Mouse (Mus musculus) spleen, adult 2 months (tissue): ENCODE data around the gene Mcoln3. TPM values are rescaled to one million over a fixed set of nuclear protein-coding genes. Genes with fewer than 3 reads are reported as not detected.

Source experiments
- DNase-seq, 2 experiments: peaks; one replicate each; pipeline versions ENCODE4 v3.0.0 to v3.0.0-alpha.2; 2012 to 2021; ENCODE audit warnings: low spot score in 2 of 2, low read depth in 1 of 2
- H3K27ac ChIP-seq: fragments of 200-500 bp; 2 replicates; pipeline ENCODE4 v1.5.1; 2012; ENCODE audit warnings: low read length, inconsistent platforms; ENCODE audit not compliant: insufficient read depth
- H3K27me3 ChIP-seq: fragments of 200-500 bp; 2 replicates; pipeline ENCODE4 v1.6.1; 2012; ENCODE audit warnings: mild to moderate bottlenecking, moderate library complexity, low read length, inconsistent platforms; ENCODE audit not compliant: control insufficient read depth, insufficient read depth
- H3K36me3 ChIP-seq: fragments of 200-500 bp; 2 replicates; pipeline ENCODE4 v1.6.1; 2012; ENCODE audit warnings: mild to moderate bottlenecking, low read length, inconsistent platforms; ENCODE audit not compliant: control insufficient read depth, insufficient read depth
- H3K4me1 ChIP-seq: fragments of 200-500 bp; 2 replicates; pipeline ENCODE4 v1.6.1; 2011; ENCODE audit warnings: inconsistent platforms; ENCODE audit not compliant: control insufficient read depth, insufficient read depth, insufficient read length
- H3K4me3 ChIP-seq: fragments of 200-500 bp; 2 replicates; pipeline ENCODE4 v1.5.1; 2011; ENCODE audit warnings: mild to moderate bottlenecking, inconsistent platforms; ENCODE audit not compliant: insufficient read depth, insufficient read length; ENCODE audit errors: extremely low read depth
- CTCF ChIP-seq: fragments of 200-500 bp; IDR thresholded peaks from 2 replicates; pipeline ENCODE4 v1.5.1; 2011; ENCODE audit warnings: mild to moderate bottlenecking, inconsistent platforms; ENCODE audit not compliant: insufficient read depth, insufficient read length, insufficient replicate concordance; ENCODE audit errors: extremely low read depth
- POLR2A ChIP-seq: fragments of 200-500 bp; IDR thresholded peaks from 2 replicates; pipeline ENCODE4 v1.6.1; 2011; ENCODE audit warnings: low read depth, low read length, inconsistent platforms
- WGBS: fragments of 180-500 bp; shearing (Covaris S2); methylation state at CpG from one replicate; pipeline ENCODE4 v1.1.7; 2018; 5-methylcytosine and 5-hydroxymethylcytosine counted together
- polyA plus RNA-seq: library from polyadenylated mRNA; depleted of rRNA; stranded (reverse); fragments of >200 nt; gene quantifications from 2 replicates; pipeline ENCODE4 v1.2.3, GENCODE M21; 2012

The Mcoln3 gene
- polyA plus RNA-seq, 1 experiment = 4.1 TPM

DNA sequence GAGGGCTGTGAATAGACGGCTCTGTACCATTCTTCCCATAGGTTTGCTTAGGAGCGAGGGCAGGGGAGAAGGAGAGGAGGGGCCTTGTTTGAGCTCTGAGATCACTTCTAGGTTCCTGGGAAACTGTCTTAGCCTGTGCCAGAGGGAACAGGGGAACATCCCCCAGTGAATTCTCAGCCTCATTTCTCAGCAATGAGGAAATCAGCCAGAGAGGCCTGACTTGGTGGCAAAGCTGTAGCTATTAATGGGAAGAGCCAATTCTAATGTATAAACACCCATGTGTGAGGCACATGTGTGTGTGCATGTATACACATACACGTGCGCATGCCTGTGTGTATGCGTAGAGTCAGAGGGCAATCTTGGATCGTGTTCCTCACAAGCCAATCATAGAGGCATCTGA is 6.3 kb upstream of the Mcoln3 start:
- no peak overlapping the region for H3K4me3 ChIP-seq
- no peak overlapping the region for H3K27ac ChIP-seq
- no peak for TF ChIP-seq CTCF
- TF ChIP-seq POLR2A = no peak
- H3K4me1 ChIP-seq = no peaks in the 10 kb centered on the region; the same call in 1 of the 2 replicates
- H3K27me3 ChIP-seq = no peaks in the 10 kb centered on the region; the same call in 1 of the 2 replicates
- WGBS = 81% methylated on average over 6 of the region's 6 CpGs
- DNase-seq = no peak
- no peaks in the 10 kb centered on the region for H3K36me3 ChIP-seq

DNA sequence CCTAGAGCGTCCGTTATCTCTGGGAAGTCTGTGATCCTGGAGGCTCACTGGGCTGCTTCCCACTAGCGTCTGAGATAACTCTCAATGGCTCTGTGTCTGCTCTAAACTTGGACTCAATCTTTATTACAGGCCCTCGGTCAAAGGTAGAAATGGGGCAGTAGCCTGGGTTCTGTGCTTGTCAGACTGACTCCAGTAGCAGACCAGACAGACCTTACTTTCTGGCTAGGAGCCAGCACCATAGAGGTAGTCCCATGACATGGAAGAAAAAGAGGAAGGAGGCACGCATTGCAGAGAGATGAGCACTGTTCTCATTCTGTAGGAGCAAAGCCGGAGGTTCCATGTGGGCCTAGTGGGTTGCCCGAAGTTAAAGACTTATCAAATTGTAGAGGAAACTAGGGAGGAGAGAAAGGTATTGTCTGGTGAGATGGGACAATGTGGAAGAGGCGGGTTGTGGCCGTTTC is 777 bp downstream of the Mcoln3 start:
- no peak overlapping the region for H3K4me3 ChIP-seq

DNA sequence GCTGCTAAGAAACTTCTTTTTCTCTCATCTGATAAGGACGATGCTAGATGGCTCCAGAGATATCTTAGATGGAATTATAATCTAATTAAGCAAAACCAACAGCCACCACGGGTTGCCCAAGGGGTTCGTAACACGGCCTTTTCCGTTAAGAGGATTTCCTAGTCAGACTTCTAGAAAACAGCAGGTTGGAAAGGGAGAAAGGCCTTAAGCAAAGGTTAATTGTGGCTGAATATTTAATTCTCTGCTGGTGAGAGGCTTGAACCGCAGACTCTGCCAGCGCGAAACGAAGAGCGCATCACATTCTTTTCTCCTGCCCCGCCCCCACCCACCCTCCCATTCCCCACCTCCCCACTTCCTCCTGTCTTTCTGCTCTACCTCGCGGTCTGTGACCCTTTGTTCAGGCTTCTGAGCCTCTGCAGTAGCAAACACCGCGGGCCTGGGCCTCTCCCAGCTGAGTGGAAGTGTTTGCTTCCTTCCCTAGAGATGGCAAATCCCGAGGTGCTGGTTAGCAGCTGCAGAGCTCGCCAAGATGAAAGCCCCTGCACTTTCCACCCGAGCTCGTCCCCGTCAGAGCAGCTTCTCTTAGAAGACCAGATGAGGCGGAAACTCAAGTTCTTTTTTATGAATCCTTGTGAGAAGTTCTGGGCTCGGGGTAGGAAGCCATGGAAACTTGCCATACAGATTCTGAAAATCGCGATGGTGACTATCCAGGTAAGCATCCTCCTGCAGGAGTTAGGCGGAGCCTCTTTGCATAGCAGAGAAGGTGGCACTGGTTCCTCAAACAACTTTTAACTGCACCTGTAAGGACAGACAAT is 4.3 kb downstream of the Mcoln3 start:
- TF ChIP-seq POLR2A = no peak
- no peak for TF ChIP-seq CTCF
- no peaks in the 10 kb centered on the region for H3K27me3 ChIP-seq
- peaks cover 11% of the 10 kb centered on the region for H3K4me1 ChIP-seq
- H3K27ac ChIP-seq = peak overlapping the region; percentile 91
- WGBS = 11% methylated on average over 25 of the region's 25 CpGs
- H3K4me3 ChIP-seq = peak overlapping the region; percentile 65
- peak in 1 of 2 experiments; percentile 22 for DNase-seq
- no peaks in the 10 kb centered on the region for H3K36me3 ChIP-seq

More for the DNA sequence above, 777 bp downstream of the Mcoln3 start:
- TF ChIP-seq POLR2A (no peak), CTCF (no peak)
- Histone ChIP-seq H3K36me3 (no peaks in the 10 kb centered on the region), H3K4me1 (peaks cover 6% of the 10 kb centered on the region; the same call in 1 of the 2 replicates), H3K27me3 (no peaks in the 10 kb centered on the region), H3K27ac (no peak overlapping the region)
- 65% methylated on average over 9 of the region's 9 CpGs for WGBS
- DNase-seq = no peak

DNA sequence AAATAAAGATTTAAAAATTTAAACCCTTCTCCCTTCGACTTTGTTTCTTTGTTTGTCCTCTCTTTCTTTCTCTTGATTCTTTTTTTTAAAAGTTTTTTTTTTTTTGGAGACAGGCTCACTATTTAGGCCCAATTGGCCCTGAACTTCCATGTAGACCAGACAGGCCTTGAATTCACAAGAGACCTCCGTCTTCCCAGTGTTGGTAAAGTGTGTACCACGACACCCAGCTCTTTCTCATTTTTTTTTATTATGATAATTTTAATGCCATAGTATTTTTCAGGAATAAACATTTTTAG is 4.8 kb downstream of the Mcoln3 start:
- H3K27ac ChIP-seq = peak overlapping the region; percentile 91; the same call in 1 of the 2 replicates
- 64% methylated on average over 3 of the region's 3 CpGs for WGBS
- no peak overlapping the region for H3K4me3 ChIP-seq

DNA sequence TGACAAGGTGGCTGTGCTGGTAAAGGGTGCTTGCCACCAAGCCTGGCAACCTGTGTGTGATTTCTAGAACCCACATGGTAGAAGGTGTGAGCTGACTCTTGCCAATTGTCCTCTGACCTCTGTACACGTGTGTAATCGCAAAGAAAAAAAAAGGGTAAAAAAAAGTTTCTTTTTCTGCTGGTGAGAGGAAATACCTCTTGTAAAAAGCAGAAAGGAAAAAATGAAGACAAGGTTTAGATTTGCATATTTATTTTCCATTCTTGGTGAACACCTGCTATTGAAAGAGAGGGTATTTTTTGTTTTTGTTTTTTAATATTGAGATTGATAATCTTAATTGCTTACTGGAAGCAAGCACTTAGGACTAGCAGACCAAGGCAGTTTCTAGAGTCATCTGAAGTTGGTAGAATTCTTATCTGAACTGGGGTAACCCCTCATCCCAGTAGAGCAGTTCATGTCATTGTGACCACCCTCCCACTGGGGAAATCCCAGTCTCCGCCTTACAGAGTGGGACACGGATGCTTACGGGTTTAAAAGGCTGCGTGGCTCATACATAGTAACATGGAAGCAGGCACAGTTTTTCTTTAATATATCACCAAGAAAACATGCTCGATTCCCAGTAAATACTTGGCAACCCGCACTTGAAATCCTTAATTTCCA is 5.7 kb downstream of the Mcoln3 start:
- WGBS = 52% methylated on average over 8 of the region's 8 CpGs
- no peak for TF ChIP-seq POLR2A
- no peak for TF ChIP-seq CTCF
- no peak overlapping the region for H3K4me3 ChIP-seq
- DNase-seq = peak in 1 of 2 experiments; percentile 48
- peaks cover 11% of the 10 kb centered on the region for H3K4me1 ChIP-seq
- no peaks in the 10 kb centered on the region for H3K27me3 ChIP-seq
- H3K36me3 ChIP-seq = no peaks in the 10 kb centered on the region
- H3K27ac ChIP-seq = peak overlapping the region; percentile 84

More for the DNA sequence above, 4.8 kb downstream of the Mcoln3 start:
- TF ChIP-seq POLR2A (no peak), CTCF (no peak)
- Histone ChIP-seq H3K4me1 (peaks cover 11% of the 10 kb centered on the region), H3K27me3 (no peaks in the 10 kb centered on the region), H3K36me3 (no peaks in the 10 kb centered on the region)
- no peak for DNase-seq

DNA sequence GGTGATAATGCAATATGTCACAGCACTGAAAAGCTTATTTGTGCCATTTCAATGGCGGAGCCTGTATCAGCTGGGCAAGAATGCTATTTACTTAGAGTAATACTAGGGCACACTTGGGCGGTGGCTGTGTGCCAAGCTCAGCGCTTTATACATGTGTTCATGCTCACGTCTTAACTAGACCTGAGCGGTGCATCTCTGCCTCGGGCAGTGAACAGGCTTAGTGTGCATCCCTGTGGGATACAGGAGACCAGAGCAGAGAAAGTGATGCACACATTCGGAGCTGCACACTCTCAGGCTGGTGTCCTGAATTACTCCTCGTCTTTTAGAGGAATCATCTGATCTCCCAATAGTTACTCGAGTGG is 6.2 kb downstream of the Mcoln3 start:
- TF ChIP-seq POLR2A (no peak), CTCF (no peak)
- Histone ChIP-seq H3K27me3 (no peaks in the 10 kb centered on the region), H3K36me3 (no peaks in the 10 kb centered on the region), H3K4me1 (peaks cover 11% of the 10 kb centered on the region), H3K27ac (peak overlapping the region; percentile 78; the same call in 1 of the 2 replicates), H3K4me3 (no peak overlapping the region)
- no peak for DNase-seq
- WGBS = 83% methylated on average over 9 of the region's 9 CpGs

DNA sequence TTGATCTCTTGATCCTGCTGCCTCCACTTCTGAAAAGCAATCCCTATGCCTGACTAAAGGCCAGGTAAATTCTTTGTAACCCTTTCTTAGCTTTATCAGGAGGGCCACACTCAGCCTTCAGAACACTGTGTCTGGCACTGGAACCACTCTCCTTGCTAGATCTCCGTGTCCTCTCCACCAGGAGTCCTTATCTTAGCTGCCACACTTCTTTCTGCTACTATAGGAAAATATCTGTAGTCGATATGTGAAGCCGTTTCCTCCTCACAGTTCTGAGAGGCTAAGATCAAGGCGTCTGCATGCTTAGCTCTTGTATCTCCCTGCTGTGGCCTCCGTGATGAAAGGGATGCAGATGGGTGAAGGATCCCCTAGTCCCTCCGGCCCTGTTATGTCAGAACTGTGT is 10.0 kb downstream of the Mcoln3 start:
- no peak for TF ChIP-seq CTCF
- TF ChIP-seq POLR2A = no peak
- Histone ChIP-seq H3K4me1 (peaks cover 9% of the 10 kb centered on the region), H3K27me3 (no peaks in the 10 kb centered on the region), H3K4me3 (no peak overlapping the region), H3K36me3 (no peaks in the 10 kb centered on the region), H3K27ac (no peak overlapping the region)
- 61% methylated on average over 6 of the region's 6 CpGs for WGBS
- no peak for DNase-seq
